Mouse (Mus musculus) MEL (cell line): ENCODE measurements around the gene Cdhr5. TPM values are rescaled to one million over a fixed set of nuclear protein-coding genes. Genes with fewer than 3 reads are reported as not detected.

Experiments
- DNase-seq: peaks from one replicate; pipeline ENCODE4 v3.0.0; 2011; ENCODE audit warnings: low read depth, low spot score
- H3K27ac ChIP-seq: 2 replicates; pipeline ENCODE4 v1.5.1; 2012; ENCODE audit warnings: low read depth, mild to moderate bottlenecking, control low read depth, low read length, moderate library complexity; ENCODE audit not compliant: control insufficient read depth
- H3K27me3 ChIP-seq, 2 experiments: fragments of 150-350 bp in 1 of 2; sonication (generic) in 1 of 2; 2 replicates each; pipeline ENCODE4 v1.6.1; 2012; ENCODE audit warnings: low read length in 2 of 2, mild to moderate bottlenecking in 2 of 2, improper control_type of control experiment in 1 of 2, moderate library complexity in 1 of 2; ENCODE audit not compliant: insufficient read depth in 2 of 2, control insufficient read depth in 1 of 2
- H3K36me3 ChIP-seq, 2 experiments: 2 replicates each; pipeline ENCODE4 v1.6.1; 2012 to 2014; ENCODE audit warnings: low read length in 2 of 2, improper control_type of control experiment in 1 of 2, inconsistent platforms in 1 of 2, mild to moderate bottlenecking in 1 of 2; ENCODE audit not compliant: insufficient read depth in 2 of 2, control insufficient read depth in 1 of 2
- H3K4me1 ChIP-seq, 2 experiments: fragments of 150-350 bp in 1 of 2; sonication (generic) in 1 of 2; 2 replicates each; pipeline ENCODE4 v1.6.1; 2012; ENCODE audit warnings: low read length in 2 of 2, improper control_type of control experiment in 1 of 2, mild to moderate bottlenecking in 1 of 2; ENCODE audit not compliant: insufficient read depth in 2 of 2, control insufficient read depth in 1 of 2
- H3K4me3 ChIP-seq, 2 experiments: fragments of 150-350 bp in 1 of 2; sonication (generic) in 1 of 2; 2 replicates each; pipeline ENCODE4 v1.5.1; 2012; ENCODE audit warnings: low read depth in 2 of 2, low read length in 2 of 2, mild to moderate bottlenecking in 2 of 2, moderate library complexity in 2 of 2, control low read depth in 1 of 2, improper control_type of control experiment in 1 of 2; ENCODE audit not compliant: control insufficient read depth in 1 of 2, insufficient read depth in 1 of 2
- H3K79me2 ChIP-seq: 2 replicates; pipeline ENCODE4 v1.6.1; 2012; ENCODE audit warnings: mild to moderate bottlenecking, low read length, moderate library complexity; ENCODE audit not compliant: control insufficient read depth, poor library complexity, insufficient read depth
- H3K9ac ChIP-seq: 2 replicates; pipeline ENCODE4 v1.6.1; 2012; ENCODE audit warnings: low read depth, mild to moderate bottlenecking, control low read depth, low read length, moderate library complexity; ENCODE audit not compliant: control insufficient read depth, poor library complexity, severe bottlenecking
- H3K9me3 ChIP-seq: fragments of 150-350 bp; sonication (generic); replicated peaks from 2 replicates; pipeline ENCODE4 v1.6.1; 2012; ENCODE audit warnings: mild to moderate bottlenecking, low read length, improper control_type of control experiment, moderate library complexity; ENCODE audit not compliant: insufficient read depth
- CHD1 ChIP-seq: IDR thresholded peaks from 2 replicates; pipeline ENCODE4 v1.6.1; 2012; ENCODE audit warnings: low read depth, mild to moderate bottlenecking, inconsistent platforms, low read length, improper control_type of control experiment
- CHD2 ChIP-seq: IDR thresholded peaks from 2 replicates; pipeline ENCODE4 v1.6.1; 2011; ENCODE audit warnings: low read length, improper control_type of control experiment
- CTCF ChIP-seq, 3 experiments: IDR thresholded peaks in 2 of 3; conservative IDR thresholded peaks in 1 of 3; 2 replicates each; pipeline ENCODE4 v1.5.1; 2011 to 2012; ENCODE audit warnings: low read length in 3 of 3, low read depth in 2 of 3, mild to moderate bottlenecking in 2 of 3, improper control_type of control experiment in 1 of 3, inconsistent platforms in 1 of 3, mixed read lengths in 1 of 3, moderate library complexity in 1 of 3; ENCODE audit not compliant: control insufficient read depth in 1 of 3, insufficient read depth in 1 of 3, poor library complexity in 1 of 3, severe bottlenecking in 1 of 3
- ETS1 ChIP-seq: IDR thresholded peaks from 2 replicates; pipeline ENCODE4 v1.6.1; 2012; ENCODE audit warnings: low read depth, mild to moderate bottlenecking, inconsistent platforms, low read length, improper control_type of control experiment, moderate library complexity
- KAT2A ChIP-seq: conservative IDR thresholded peaks from 2 replicates; pipeline ENCODE4 v1.6.1; 2012; ENCODE audit warnings: low read depth, low read length, improper control_type of control experiment, inconsistent platforms
- MYC ChIP-seq: IDR thresholded peaks from 2 replicates; pipeline ENCODE4 v1.6.1; 2011; ENCODE audit warnings: low read depth, mild to moderate bottlenecking, low read length, improper control_type of control experiment, moderate library complexity
- NELFE ChIP-seq: IDR thresholded peaks from 2 replicates; pipeline ENCODE4 v1.6.1; 2011; ENCODE audit warnings: low read depth, low read length, improper control_type of control experiment
- POLR2AphosphoS2 ChIP-seq: IDR thresholded peaks from 2 replicates; pipeline ENCODE4 v1.6.1; 2011; ENCODE audit warnings: low read length, improper control_type of control experiment
- RCOR1 ChIP-seq: IDR thresholded peaks from 2 replicates; pipeline ENCODE4 v1.6.1; 2012; ENCODE audit warnings: low read depth, mild to moderate bottlenecking, inconsistent platforms, low read length, improper control_type of control experiment
- SIN3A ChIP-seq: IDR thresholded peaks from 2 replicates; pipeline ENCODE4 v1.6.1; 2012; ENCODE audit warnings: low read length, improper control_type of control experiment, inconsistent platforms
- TAL1 ChIP-seq: IDR thresholded peaks from 2 replicates; pipeline ENCODE4 v1.6.1; 2012; ENCODE audit warnings: mild to moderate bottlenecking, inconsistent platforms, low read length, moderate library complexity, mixed read lengths
- TCF12 ChIP-seq: IDR thresholded peaks from 2 replicates; pipeline ENCODE4 v1.6.1; 2014; ENCODE audit warnings: low read depth, mild to moderate bottlenecking, inconsistent platforms, low read length, improper control_type of control experiment, moderate library complexity
- USF2 ChIP-seq, 2 experiments: IDR thresholded peaks; 2 replicates each; pipeline ENCODE4 v1.6.1; 2011 to 2012; ENCODE audit warnings: improper control_type of control experiment in 2 of 2, low read length in 2 of 2, borderline replicate concordance in 1 of 2, inconsistent platforms in 1 of 2, low read depth in 1 of 2, mild to moderate bottlenecking in 1 of 2; ENCODE audit not compliant: insufficient read depth in 1 of 2
- ZKSCAN1 ChIP-seq: IDR thresholded peaks from 2 replicates; pipeline ENCODE4 v1.6.1; 2012; ENCODE audit warnings: low read depth, mild to moderate bottlenecking, inconsistent platforms, low read length, improper control_type of control experiment, moderate library complexity
- ZNF384 ChIP-seq: IDR thresholded peaks from 2 replicates; pipeline ENCODE4 v1.6.1; 2012; ENCODE audit warnings: low read depth, mild to moderate bottlenecking, inconsistent platforms, low read length, improper control_type of control experiment
- polyA plus RNA-seq, 2 experiments: library from polyadenylated mRNA; stranded (reverse) in 1 of 2; unstranded in 1 of 2; fragments of >175 nt in 1 of 2; fragments of >200 nt in 1 of 2; gene quantifications; 2 replicates each; pipeline versions ENCODE4 v1.2.1 to v1.2.4; 2012; ENCODE audit warnings: low replicate concordance in 2 of 2, low read depth in 1 of 2; ENCODE audit not compliant: insufficient read length in 2 of 2, insufficient read depth in 1 of 2, missing spikeins in 1 of 2
- total RNA-seq: library from RNA; depleted of rRNA; stranded (reverse); fragments of 300-350 nt; gene quantifications from 2 replicates; pipeline ENCODE4 v1.2.3, GENCODE M21; 2012

The Cdhr5 gene
- total and polyA plus RNA-seq, 3 experiments: not detected

- H3K27ac ChIP-seq: no peak overlapping the region
- no peak overlapping the region for H3K4me3 ChIP-seq
- no peak overlapping the region for H3K9ac ChIP-seq
- DNase-seq: no peak
- H3K79me2 ChIP-seq: no peaks in the 10 kb centered on the region; the same call in 1 of the 2 replicates
- H3K9me3 ChIP-seq: no peaks in the 10 kb centered on the region
- TF ChIP-seq MYC: no peak
- no peak for TF ChIP-seq ZNF384
- no peak for TF ChIP-seq POLR2AphosphoS2
- TF ChIP-seq TAL1: no peak
- TF ChIP-seq SIN3A: no peak
- TF ChIP-seq CHD1: no peak
- no peak for TF ChIP-seq TCF12
- peaks cover 0 to 33% of the 10 kb centered on the region in 2 experiments; a peak in 3 of 4 replicates for H3K36me3 ChIP-seq
- no peaks in the 10 kb centered on the region for H3K27me3 ChIP-seq
- no peaks in the 10 kb centered on the region; a peak in 1 of 4 replicates for H3K4me1 ChIP-seq
Observed at GRCm38 (mm10) chr7:141319446-141319845, 42.9 kb upstream of the Cdhr5 start.

- Histone ChIP-seq H3K4me3 (no peak overlapping the region), H3K4me1 (no peaks in the 10 kb centered on the region; a peak in 1 of 4 replicates), H3K36me3 (peaks cover 0 to 41% of the 10 kb centered on the region in 2 experiments; a peak in 3 of 4 replicates), H3K9me3 (no peaks in the 10 kb centered on the region), H3K9ac (no peak overlapping the region), H3K27me3 (no peaks in the 10 kb centered on the region)
- TF ChIP-seq MYC (no peak), CHD2 (no peak), RCOR1 (no peak), NELFE (no peak), USF2 (IDR thresholded peaks at IDR 0.05; ENCODE audit: borderline replicate concordance in 1 of 2, insufficient read depth in 1 of 2, low read depth in 1 of 2, low read length in 2 of 2) (no peak)
- TF ChIP-seq, all 39 proteins: peak for 0
- no peak overlapping the region for H3K27ac ChIP-seq
- no peak for DNase-seq
- no peaks in the 10 kb centered on the region for H3K79me2 ChIP-seq
Observed at GRCm38 (mm10) chr7:141317619-141318132, 41.1 kb upstream of the Cdhr5 start.

GRCm38 (mm10) chr7:141315974-141316373 is 39.4 kb upstream of the Cdhr5 start:
- H3K79me2 ChIP-seq: no peaks in the 10 kb centered on the region
- H3K36me3 ChIP-seq: peaks cover 0 to 34% of the 10 kb centered on the region in 2 experiments; a peak in 3 of 4 replicates
- no peaks in the 10 kb centered on the region; a peak in 1 of 4 replicates for H3K4me1 ChIP-seq
- H3K4me3 ChIP-seq: no peak overlapping the region
- TF ChIP-seq ETS1 (no peak), CTCF (IDR thresholded peaks at IDR 0.05 in 2 of 3, conservative IDR thresholded peaks at IDR 0.05 in 1 of 3; ENCODE audit: control insufficient read depth in 1 of 3, insufficient read depth in 1 of 3, low read depth in 2 of 3, low read length in 3 of 3, poor library complexity in 1 of 3, severe bottlenecking in 1 of 3) (peak in 2 of 3 experiments; percentile 8; a peak in 2 of 6 replicates), KAT2A (no peak), ZKSCAN1 (no peak), USF2 (IDR thresholded peaks at IDR 0.05; ENCODE audit: borderline replicate concordance in 1 of 2, insufficient read depth in 1 of 2, low read depth in 1 of 2, low read length in 2 of 2) (no peak)
- no peak overlapping the region for H3K27ac ChIP-seq
- H3K9ac ChIP-seq: no peak overlapping the region
- no peaks in the 10 kb centered on the region for H3K9me3 ChIP-seq
- DNase-seq: peak; percentile 17
- no peaks in the 10 kb centered on the region for H3K27me3 ChIP-seq
